Mouse (Mus musculus) lung, adult 2 months (tissue): ENCODE data around the gene Vps13d.

Source experiments
- CTCF ChIP-seq: fragments of 200-500 bp; IDR thresholded peaks from 2 replicates; pipeline ENCODE4 v1.5.1; 2011; ENCODE audit warnings: mild to moderate bottlenecking, low read length, control low read depth; ENCODE audit not compliant: insufficient read depth
- POLR2A ChIP-seq: fragments of 200-500 bp; IDR thresholded peaks from 2 replicates; pipeline ENCODE4 v1.6.1; 2011; ENCODE audit warnings: low read depth, mild to moderate bottlenecking, control low read depth, low read length, borderline replicate concordance; ENCODE audit errors: extremely low read depth

GRCm38 (mm10) chr4:145239049-145239830 is 44.4 kb upstream of the Vps13d start:
- TF ChIP-seq CTCF = no peak
- TF ChIP-seq POLR2A = no peak
